Mouse (Mus musculus) c-Kit-positive CD71-positive TER-119-negative erythroid progenitor cells, embryonic 14.5 days (primary cell): ENCODE results near the gene Vwc2.

ENCODE experiments used
- DNase-seq: peaks from one replicate; pipeline ENCODE4 v3.0.0-alpha.2; 2013; ENCODE audit warnings: low read depth

Vwc2 gene

GRCm38 (mm10) chr11:11242694-11243377, 128.8 kb downstream of the Vwc2 start:
- DNase-seq, result no peak

- no peak for DNase-seq
These were observed 143.3 kb downstream of the Vwc2 start for GRCm38 (mm10) chr11:11257348-11257747.

- no peak for DNase-seq
These were observed 166.1 kb downstream of the Vwc2 start for GRCm38 (mm10) chr11:11280128-11280527.

GRCm38 (mm10) chr11:11283512-11283911, 169.5 kb downstream of the Vwc2 start:
- no peak for DNase-seq
